Mouse (Mus musculus) spleen, postnatal 0 days (tissue): Measurements from ENCODE around the gene Eya3. TPM values are rescaled to one million over a fixed set of nuclear protein-coding genes. Genes with fewer than 3 reads are reported as not detected.

Source experiments
- polyA plus RNA-seq: library from polyadenylated mRNA; unstranded; fragments of >200 nt; fragmentation: Nextera tagmentation; extraction: Ambion mirVana; gene quantifications from 2 replicates; pipeline ENCODE4 v1.2.1, GENCODE M21; 2015

The Eya3 gene
- 10.1 and 10.3 TPM in 2 replicates for polyA plus RNA-seq

GRCm38 (mm10) chr4:132638461-132639190, at the start of gene Eya3:
Gene Eya3 (plus strand): TSS chr4:132638987.

GRCm38 (mm10) chr4:132732148-132732684, 93.4 kb downstream of the Eya3 start, which contains the start of gene Xkr8:
Gene Xkr8 (minus strand): TSS chr4:132732546.

GRCm38 (mm10) chr4:132756974-132757373, 118.2 kb downstream of the Eya3 start, which contains the start of gene Smpdl3b:
Gene Smpdl3b (minus strand): TSS chr4:132757252.

GRCm38 (mm10) chr4:132767914-132768876, 129.4 kb downstream of the Eya3 start, which contains the start of gene Rpa2:
Gene Rpa2 (plus strand): TSS chr4:132768332.

Other genes starting within 250 kb of the Eya3 start
- 11.8 and 13.4 TPM in 2 replicates for gene Phactr4, start 216.5 kb upstream of the Eya3 start, polyA plus RNA-seq
- 19.8 and 22.6 TPM in 2 replicates for gene Med18, start 175.1 kb upstream of the Eya3 start, polyA plus RNA-seq
- 7.0 and 9.7 TPM in 2 replicates for gene Sesn2, start 128.5 kb upstream of the Eya3 start, polyA plus RNA-seq
- gene Atpif1, start 105.3 kb upstream of the Eya3 start, polyA plus RNA-seq, result 1,940 and 2,281 TPM in 2 replicates
- 167 and 176 TPM in 2 replicates for gene Dnajc8, start 103.4 kb upstream of the Eya3 start, polyA plus RNA-seq
- gene Ptafr, start 74.9 kb upstream of the Eya3 start, polyA plus RNA-seq, result 4.8 and 6.3 TPM in 2 replicates
- gene Xkr8, start 93.6 kb downstream of the Eya3 start, polyA plus RNA-seq, result 2.6 and 3.9 TPM in 2 replicates
- 0.75 and 1.0 TPM in 2 replicates for gene Smpdl3b, start 118.3 kb downstream of the Eya3 start, polyA plus RNA-seq
- 110 and 126 TPM in 2 replicates for gene Rpa2, start 129.3 kb downstream of the Eya3 start, polyA plus RNA-seq
- 4.8 and 5.8 TPM in 2 replicates for gene Themis2, start 157.4 kb downstream of the Eya3 start, polyA plus RNA-seq
- 27.0 and 28.4 TPM in 2 replicates for gene Ppp1r8, start 204.2 kb downstream of the Eya3 start, polyA plus RNA-seq
- 20.2 and 22.4 TPM in 2 replicates for gene Stx12, start 245.5 kb downstream of the Eya3 start, polyA plus RNA-seq